Mouse (Mus musculus) lung, postnatal 0 days (tissue): Measurements from ENCODE around the gene Aldh1l1. TPM values are rescaled to one million over a fixed set of nuclear protein-coding genes. Genes with fewer than 3 reads are reported as not detected.

Experiments used
- ATAC-seq: fragments of 200-750 bp; cut with Nextera tagmentation; 2 replicates; pipeline ENCODE4 v1.8.0; 2017; ENCODE audit warnings: moderate library complexity
- DNase-seq: peaks from one replicate; pipeline ENCODE4 v3.0.0-alpha.2; 2016; ENCODE audit warnings: low spot score
- H3K27ac ChIP-seq: fragments of 300-500 bp; sonication (generic); 2 replicates; pipeline ENCODE4 v1.5.1; 2014; ENCODE audit warnings: antibody characterized with exemption, mild to moderate bottlenecking, low read length, mixed read lengths
- H3K27me3 ChIP-seq: fragments of 300-500 bp; sonication (generic); replicated peaks from 2 replicates; pipeline ENCODE4 v1.6.1; 2014; ENCODE audit warnings: low read length, mixed read lengths; ENCODE audit not compliant: insufficient read depth
- H3K36me3 ChIP-seq: fragments of 300-500 bp; sonication (generic); 2 replicates; pipeline ENCODE4 v1.6.1; 2014; ENCODE audit warnings: low read length, mixed read lengths; ENCODE audit not compliant: insufficient read depth
- H3K4me1 ChIP-seq: fragments of 300-500 bp; sonication (generic); 2 replicates; pipeline ENCODE4 v1.6.1; 2014; ENCODE audit warnings: antibody characterized with exemption, low read depth, low read length, mixed read lengths; ENCODE audit not compliant: insufficient read depth
- H3K4me2 ChIP-seq: fragments of 300-500 bp; sonication (generic); replicated peaks from 2 replicates; pipeline ENCODE4 v1.6.1; 2014; ENCODE audit warnings: low read depth, mild to moderate bottlenecking, low read length, moderate library complexity, mixed read lengths
- H3K4me3 ChIP-seq: fragments of 300-500 bp; sonication (generic); 2 replicates; pipeline ENCODE4 v1.5.1; 2014; ENCODE audit warnings: low read depth, low read length
- H3K9ac ChIP-seq: fragments of 300-500 bp; sonication (generic); replicated peaks from 2 replicates; pipeline ENCODE4 v1.6.1; 2014; ENCODE audit warnings: low read depth, mild to moderate bottlenecking
- H3K9me3 ChIP-seq: fragments of 300-500 bp; sonication (generic); 2 replicates; pipeline ENCODE4 v1.6.1; 2016; ENCODE audit warnings: low read length, mixed read lengths
- CTCF ChIP-seq: IDR thresholded peaks from 2 replicates; pipeline ENCODE4 v1.5.1; 2016; ENCODE audit warnings: antibody characterized with exemption, mild to moderate bottlenecking
- EP300 ChIP-seq: IDR thresholded peaks from 2 replicates; pipeline ENCODE4 v1.6.1; 2016; ENCODE audit warnings: antibody characterized with exemption, mild to moderate bottlenecking, control low read depth
- whole genome bisulfite sequencing: fragments of 180-500 bp; shearing (Covaris S2); extraction: QIAGEN DNeasy Blood & Tissue Kit; methylation state at CpG from one replicate; pipeline ENCODE4 v1.1.7; 2014; 5-methylcytosine and 5-hydroxymethylcytosine counted together
- polyA plus RNA-seq: library from polyadenylated mRNA; unstranded; fragments of >200 nt; fragmentation: Nextera tagmentation; extraction: Ambion mirVana; gene quantifications from 2 replicates; pipeline ENCODE4 v1.2.1, GENCODE M21; 2015

Gene Aldh1l1
- polyA plus RNA-seq, 1 experiment from 2014 or later: 4.8 TPM

DNA sequence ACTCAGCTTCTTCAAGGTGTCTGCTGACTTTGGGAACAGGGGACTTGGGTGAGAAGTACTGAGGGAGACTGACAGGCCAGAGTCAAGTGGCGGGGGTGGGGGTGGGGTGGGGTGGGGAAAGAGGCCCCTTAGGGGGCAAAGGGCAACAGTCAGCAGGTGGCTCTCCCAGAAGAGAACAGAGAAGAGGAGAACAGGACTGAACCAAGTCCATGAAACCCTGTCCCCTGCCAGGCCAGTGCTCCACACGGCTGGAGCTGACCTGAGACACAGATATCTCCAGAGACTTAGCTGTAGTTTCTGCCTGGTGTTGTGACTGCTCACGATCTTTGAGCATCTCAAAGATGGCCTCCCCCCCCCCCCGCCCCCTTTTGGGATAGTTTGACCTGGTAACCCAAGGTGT lies 163.1 kb downstream of the Aldh1l1 start:
- DNase-seq (no peak), ATAC-seq (no peak)
- Histone ChIP-seq H3K27ac (no peak overlapping the region), H3K36me3 (no peaks in the 10 kb centered on the region), H3K27me3 (no peaks in the 10 kb centered on the region), H3K4me3 (no peak overlapping the region), H3K9me3 (no peaks in the 10 kb centered on the region), H3K9ac (no peak overlapping the region), H3K4me1 (no peaks in the 10 kb centered on the region), H3K4me2 (no peak overlapping the region)
- 66% methylated on average over 4 of the region's 4 CpGs for WGBS
- TF ChIP-seq EP300 (no peak), CTCF (no peak)

Other genes starting within 250 kb of the Aldh1l1 start
- gene Vmn1r54, start 240.1 kb upstream of the Aldh1l1 start, polyA plus RNA-seq: not detected in 2 replicates
- not detected in 2 replicates for gene BC048671, start 185.2 kb upstream of the Aldh1l1 start, polyA plus RNA-seq
- 0.08 and 0.10 TPM in 2 replicates for gene Chst13, start 161.2 kb upstream of the Aldh1l1 start, polyA plus RNA-seq
- not detected in 2 replicates for gene Uroc1, start 153.1 kb upstream of the Aldh1l1 start, polyA plus RNA-seq
- 6.5 and 6.9 TPM in 2 replicates for gene Zxdc, start 116.9 kb upstream of the Aldh1l1 start, polyA plus RNA-seq
- gene Cfap100, start 57.6 kb upstream of the Aldh1l1 start, polyA plus RNA-seq: 3.9 and 5.2 TPM in 2 replicates
- gene Klf15, start 23.9 kb upstream of the Aldh1l1 start, polyA plus RNA-seq: 20.0 and 41.4 TPM in 2 replicates
- 9.7 and 10.8 TPM in 2 replicates for gene Slc41a3, start 118.3 kb downstream of the Aldh1l1 start, polyA plus RNA-seq